Mouse (Mus musculus): ENCODE measurements at regions not wholly inside any gene's neighbourhood (a gene's known extent, or its start where the extent isn't known, plus 50 kb on each side); places are given as distances from the start of the nearest gene placed in this dataset.

DNA sequence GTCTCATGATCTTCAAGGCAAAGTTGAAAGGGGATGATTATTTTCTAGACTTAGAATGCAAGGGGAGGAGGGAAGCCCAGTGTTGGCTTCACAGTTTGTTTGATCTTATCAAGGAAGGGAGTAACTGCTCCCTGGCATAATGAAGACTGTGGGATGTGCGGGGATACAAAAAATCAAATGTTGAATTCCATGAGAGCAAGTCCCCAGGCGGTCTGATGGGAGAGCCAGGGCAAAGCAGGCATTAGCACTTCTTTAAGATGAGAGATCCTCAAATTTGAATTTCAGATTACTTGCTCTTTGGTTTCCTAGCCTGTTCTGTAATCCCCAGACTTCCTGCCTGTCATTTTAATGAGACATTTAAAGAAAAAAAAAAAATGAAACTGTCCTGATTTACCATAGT is 525.6 kb upstream of the Man1a start:
- no peak for DNase-seq (ENCODE audit: low spot score)

DNA sequence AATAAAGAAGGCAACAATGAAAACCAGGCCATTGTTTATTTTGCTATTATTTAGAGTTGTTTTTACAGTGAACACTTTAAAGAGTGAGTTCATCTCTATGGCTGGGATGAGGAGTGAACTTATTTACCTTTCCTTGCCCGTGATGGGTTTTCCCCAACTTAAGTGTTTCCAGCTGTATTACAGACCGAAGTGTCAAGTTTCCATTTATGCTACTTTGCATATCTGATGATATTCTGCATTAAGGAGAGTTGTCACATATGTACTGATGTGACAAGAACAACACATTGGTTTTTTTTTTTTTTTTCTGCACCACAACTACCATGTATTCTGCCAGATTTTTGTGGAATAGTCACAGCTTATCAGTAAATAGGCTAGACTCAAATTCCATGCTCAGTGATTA is 518.7 kb upstream of the Man1a start:
- DNase-seq (ENCODE audit: low spot score), result no peak

DNA sequence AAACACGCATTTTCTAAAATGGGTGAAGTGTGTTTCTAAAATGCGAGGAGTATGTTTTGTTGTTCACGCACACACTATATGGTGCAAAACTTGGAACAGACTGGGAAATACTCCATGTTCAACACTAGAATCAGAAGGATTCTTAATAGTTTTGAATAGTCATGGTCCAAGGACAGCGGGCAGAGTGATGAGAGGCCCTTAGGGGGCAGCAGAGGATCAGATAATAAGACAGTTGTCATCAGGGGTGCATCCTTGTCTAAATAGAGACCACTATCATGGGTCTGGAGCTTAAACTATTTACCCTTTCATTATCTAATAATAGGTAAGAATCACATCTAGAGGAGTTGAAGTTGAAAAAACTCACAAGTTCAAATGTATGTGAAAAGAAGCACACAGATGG is 482.2 kb upstream of the Man1a start:
- DNase-seq (ENCODE audit: low spot score), result peak; percentile 2

DNA sequence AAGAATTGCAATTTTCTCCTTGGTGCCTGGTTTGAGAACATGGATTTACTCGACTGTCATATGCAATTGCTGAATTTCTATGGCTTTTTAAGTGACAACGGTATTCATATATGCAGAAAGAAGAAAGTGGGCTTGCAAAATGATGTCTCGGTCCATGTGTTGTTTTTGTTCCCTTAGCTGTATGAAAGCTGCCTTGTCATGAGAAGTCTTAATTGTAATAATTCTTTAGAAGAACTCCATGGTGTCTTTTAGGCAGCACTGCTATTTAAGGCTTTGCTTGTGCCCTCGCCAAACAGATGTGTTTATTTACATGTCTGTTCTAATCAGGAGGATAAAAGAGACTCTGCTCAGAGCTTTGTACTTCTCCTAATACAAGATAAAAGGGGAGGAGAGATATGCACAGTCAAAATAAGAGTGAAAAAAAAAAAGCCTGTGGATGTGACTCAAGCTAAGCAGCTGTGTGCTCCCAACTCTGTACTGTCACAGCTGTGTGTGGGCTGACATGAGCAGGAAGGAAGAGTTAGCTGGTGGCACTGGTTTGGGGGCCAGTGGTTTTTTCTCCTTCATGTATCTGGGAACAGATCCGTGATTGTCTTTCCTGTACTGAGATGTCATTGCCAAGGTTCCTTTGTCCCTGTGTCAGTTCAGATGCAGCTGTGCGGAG is 475.5 kb upstream of the Man1a start:
- no peak for DNase-seq (ENCODE audit: low spot score)

DNA sequence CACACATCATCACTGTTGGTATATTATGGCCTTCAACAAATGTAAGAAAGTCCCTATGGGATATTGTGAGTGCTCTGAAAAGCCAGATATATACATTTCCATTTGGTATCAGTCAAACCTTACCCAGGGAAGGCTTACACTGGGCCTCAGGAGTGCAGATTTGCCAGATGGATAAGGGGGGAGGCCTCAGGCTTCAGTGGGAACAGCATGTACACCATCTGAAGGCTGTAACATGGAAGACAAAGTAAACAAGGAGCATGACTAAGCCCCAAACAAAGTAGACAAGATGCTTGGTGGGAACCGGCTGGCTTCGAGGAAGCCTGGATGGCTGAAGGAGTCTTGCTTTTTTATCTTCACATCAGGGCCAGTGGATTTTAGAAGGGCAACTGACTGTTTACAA is 474.3 kb upstream of the Man1a start:
- no peak for DNase-seq (ENCODE audit: low spot score)

DNA sequence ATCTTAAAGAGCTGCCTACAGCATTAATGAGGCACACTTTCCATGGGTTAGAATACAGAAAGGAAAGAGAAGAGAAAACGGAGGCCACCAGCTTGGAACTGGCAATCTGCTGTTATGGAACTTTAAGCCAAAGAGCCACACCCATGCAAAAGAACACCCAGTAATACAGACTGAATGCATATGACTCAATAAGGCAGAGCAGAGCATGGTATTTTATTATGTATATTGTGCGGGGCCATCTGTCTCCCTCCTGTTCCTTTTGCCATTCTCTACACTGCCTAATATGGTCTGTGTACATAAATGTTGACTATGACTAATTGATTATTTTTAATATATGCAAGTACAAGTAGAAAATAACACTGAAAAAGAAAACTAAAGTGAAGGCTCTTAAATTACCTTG is 472.6 kb upstream of the Man1a start:
- DNase-seq (ENCODE audit: low spot score), result no peak

DNA sequence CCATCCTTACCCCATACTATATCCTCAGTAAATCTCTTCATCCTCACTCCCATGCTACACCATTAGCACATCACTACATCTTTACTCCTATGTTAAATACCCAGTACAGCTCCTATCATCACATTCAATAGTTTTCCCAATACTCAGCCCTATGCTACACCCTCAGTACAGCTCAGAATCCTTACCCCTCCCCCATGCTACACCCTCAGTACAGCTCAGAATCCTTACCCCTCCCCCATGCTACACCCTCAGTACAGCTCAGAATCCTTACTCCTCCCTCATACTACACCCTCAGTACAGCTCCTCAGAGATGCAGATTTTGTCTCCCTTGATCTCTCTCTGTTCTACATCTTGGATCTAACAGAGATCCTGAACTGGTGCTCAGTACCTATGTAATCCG is 472.1 kb upstream of the Man1a start:
- DNase-seq (ENCODE audit: low spot score), result no peak

DNA sequence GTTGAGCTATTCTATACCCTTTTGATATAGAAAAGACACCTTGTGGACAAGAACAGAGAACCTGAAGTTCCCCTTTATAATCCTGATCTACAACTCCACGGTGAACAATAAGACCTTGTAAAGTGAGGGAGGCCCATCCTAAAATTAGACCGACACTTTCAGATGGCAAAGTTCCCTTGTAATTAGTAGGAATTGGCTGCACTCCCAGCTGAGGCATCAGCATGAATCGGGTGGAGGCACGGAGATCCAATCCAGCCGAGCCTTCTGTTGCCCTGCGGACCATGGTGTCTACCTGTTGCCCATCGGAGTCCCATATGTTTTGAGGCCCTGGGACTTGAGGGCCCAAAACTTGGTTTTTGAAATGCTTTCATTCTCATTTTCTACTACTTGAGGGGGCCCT is 456.2 kb upstream of the Man1a start:
- DNase-seq (ENCODE audit: low spot score), result no peak

DNA sequence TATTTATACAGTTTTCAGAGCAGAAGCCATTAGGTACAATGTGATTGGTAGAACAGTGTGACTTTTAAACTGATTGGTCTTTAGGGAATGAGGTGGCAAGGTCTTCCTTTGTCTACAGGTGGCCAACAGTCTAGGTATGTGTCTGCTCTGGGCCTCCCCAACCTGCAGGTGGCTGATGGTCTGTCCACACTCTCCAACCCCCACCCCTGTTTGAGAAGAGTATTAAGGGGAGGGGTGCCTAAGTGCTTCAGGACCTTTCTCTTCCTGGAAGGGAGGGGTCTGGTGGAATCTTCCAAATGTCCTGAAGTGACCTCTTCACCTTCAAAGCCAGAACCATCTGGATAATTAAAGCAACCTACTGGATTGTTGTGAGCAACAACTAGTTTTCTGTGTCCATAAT is 434.4 kb upstream of the Man1a start:
- DNase-seq (ENCODE audit: low spot score), result no peak

DNA sequence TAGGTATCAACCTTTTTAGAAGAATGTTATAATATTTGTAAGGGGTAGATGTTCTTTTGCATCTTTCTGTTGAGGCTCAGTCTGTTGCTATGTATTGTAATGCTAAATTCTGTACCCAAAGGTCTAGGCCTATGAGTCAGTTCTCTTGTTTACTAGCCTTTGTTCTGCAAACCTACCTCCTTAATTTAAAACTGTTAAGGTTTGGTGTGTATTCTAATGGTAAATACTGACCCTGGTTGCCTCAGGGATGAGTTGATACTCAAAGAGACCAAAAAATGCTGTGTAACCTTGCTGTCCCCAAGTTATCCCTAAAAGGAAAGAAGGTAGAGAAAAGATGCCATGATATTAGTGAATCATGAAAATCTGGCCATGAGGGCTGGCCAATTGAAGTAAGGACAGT is 433.4 kb upstream of the Man1a start:
- DNase-seq (ENCODE audit: low spot score), result no peak

All from adipocyte (in vitro differentiated cells).